Mouse (Mus musculus) cortical plate, adult 2 months (tissue): ENCODE results near the gene Camkmt. TPM values are rescaled to one million over a fixed set of nuclear protein-coding genes. Genes with fewer than 3 reads are reported as not detected.

Source experiments
- H3K27ac ChIP-seq: fragments of 200-500 bp; 2 replicates; pipeline ENCODE4 v1.5.1; 2012; ENCODE audit warnings: low read length, control low read depth, inconsistent platforms; ENCODE audit not compliant: insufficient read depth
- H3K4me1 ChIP-seq: fragments of 200-500 bp; 2 replicates; pipeline ENCODE4 v1.6.1; 2011; ENCODE audit warnings: low read length; ENCODE audit not compliant: control insufficient read depth, insufficient read depth
- H3K4me3 ChIP-seq: fragments of 200-500 bp; 2 replicates; pipeline ENCODE4 v1.5.1; 2011; ENCODE audit warnings: mild to moderate bottlenecking, low read length, control low read depth; ENCODE audit not compliant: insufficient read depth
- CTCF ChIP-seq: fragments of 200-500 bp; IDR thresholded peaks from 2 replicates; pipeline ENCODE4 v1.5.1; 2011; ENCODE audit warnings: mild to moderate bottlenecking, control low read depth, low read length; ENCODE audit not compliant: insufficient read depth; ENCODE audit errors: extremely low read depth
- POLR2A ChIP-seq: fragments of 200-500 bp; IDR thresholded peaks from 2 replicates; pipeline ENCODE4 v1.6.1; 2011; ENCODE audit warnings: mild to moderate bottlenecking, low read length, control low read depth; ENCODE audit not compliant: insufficient read depth; ENCODE audit errors: extremely low read depth
- polyA plus RNA-seq: library from polyadenylated mRNA; depleted of rRNA; stranded (reverse); fragments of >200 nt; gene quantifications from 2 replicates; pipeline ENCODE4 v1.2.3, GENCODE M21; 2012

Camkmt gene
- polyA plus RNA-seq, 1 experiment, result 7.0 TPM

GRCm38 (mm10) chr17:85443036-85443435 is 352.7 kb downstream of the Camkmt start:
- Histone ChIP-seq H3K4me1 (no peaks in the 10 kb centered on the region), H3K4me3 (no peak overlapping the region), H3K27ac (no peak overlapping the region)
- no peak for TF ChIP-seq CTCF

DNA sequence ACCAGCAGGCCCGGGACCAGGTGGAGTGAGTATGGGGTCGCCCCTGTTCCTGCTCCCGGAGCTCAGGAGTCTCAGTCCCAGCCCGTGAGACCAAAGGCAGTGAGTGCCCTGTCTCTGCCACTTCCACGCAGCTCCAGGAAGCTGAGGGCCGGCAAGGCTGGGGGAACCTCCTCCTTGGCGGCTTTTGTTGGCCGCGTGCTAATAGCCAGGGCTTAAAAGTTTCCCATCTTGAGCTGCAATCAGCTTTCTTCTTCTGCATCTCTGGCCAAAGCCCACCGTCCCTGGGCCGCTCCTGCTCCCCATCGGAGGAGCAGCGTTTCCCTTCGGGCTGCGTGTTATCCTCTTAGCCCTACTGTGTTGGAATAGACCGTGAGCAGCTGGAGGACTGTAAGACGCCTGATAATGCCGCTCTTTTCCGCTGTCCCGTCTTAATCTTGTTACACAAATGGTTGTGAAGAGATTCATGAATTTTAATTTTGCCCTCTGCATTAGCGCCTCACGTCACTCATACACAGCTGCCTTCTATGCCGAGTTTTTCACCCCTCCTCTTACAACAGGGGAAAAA is 364.1 kb downstream of the Camkmt start:
- H3K4me3 ChIP-seq, result no peak overlapping the region
- H3K4me1 ChIP-seq, result no peaks in the 10 kb centered on the region
- no peak overlapping the region for H3K27ac ChIP-seq
- TF ChIP-seq POLR2A, result no peak
- TF ChIP-seq CTCF, result no peak

DNA sequence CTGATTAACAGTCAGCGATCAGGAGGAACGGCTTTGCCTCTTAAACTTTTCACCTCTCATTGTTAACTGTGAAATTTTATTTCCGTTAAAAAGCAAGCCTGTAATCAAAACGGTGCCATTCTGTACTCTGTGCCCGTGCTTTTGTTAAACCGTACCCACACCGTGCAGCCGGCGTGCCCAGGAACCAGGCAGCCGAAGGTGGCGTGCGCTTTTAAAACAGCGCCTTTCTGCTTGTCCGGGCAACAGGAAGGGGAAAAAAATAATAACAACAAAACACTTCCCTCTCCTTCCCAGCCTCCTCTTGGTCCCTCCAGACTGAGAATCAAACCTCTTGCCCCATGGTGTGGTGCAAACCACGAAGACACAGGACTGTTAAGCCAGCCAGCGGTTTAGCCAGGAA is 364.7 kb downstream of the Camkmt start:
- Histone ChIP-seq H3K4me1 (no peaks in the 10 kb centered on the region), H3K27ac (no peak overlapping the region), H3K4me3 (no peak overlapping the region)
- no peak for TF ChIP-seq POLR2A
- no peak for TF ChIP-seq CTCF

DNA sequence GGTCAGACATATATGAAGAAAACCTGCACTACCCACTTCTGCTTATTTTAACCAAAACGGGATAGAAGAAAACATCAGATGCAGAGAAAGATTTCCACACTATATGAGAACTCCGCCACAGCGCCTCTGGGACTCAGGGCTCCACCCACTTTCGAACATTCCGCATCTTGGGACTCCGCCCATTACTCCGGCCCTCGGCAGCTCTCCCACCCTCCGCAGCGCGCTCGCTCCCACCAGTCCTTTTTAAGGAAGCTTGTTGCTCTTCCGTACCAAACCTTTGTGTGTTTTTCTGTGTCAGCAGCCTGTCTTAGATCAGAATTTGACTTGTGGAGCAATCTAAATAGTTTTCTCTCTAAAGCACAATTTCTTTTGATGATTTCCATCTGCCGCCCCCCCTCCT is 367.7 kb downstream of the Camkmt start:
- H3K4me1 ChIP-seq, result no peaks in the 10 kb centered on the region
- no peak for TF ChIP-seq POLR2A
- TF ChIP-seq CTCF, result no peak

DNA sequence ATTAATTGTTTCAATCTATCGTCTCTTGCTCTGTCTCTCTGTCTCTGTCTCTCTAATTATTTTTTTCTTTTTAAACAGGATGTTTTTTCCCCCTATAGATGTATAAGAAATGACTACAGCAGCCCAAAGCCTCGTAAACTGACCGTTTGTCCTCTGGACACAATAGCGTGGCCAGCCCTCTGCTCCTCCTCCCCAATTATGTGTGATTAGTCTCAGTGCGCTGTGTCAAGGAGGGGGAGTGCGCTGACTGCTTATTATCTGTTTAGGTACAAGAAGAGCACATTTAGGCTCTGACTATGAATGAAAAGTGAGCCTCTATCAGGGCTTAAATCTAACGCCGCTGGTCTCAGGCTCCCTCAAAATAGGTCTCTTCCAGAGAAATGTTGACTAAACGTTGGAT is 368.2 kb downstream of the Camkmt start:
- no peaks in the 10 kb centered on the region for H3K4me1 ChIP-seq
- H3K27ac ChIP-seq, result no peak overlapping the region
- no peak overlapping the region for H3K4me3 ChIP-seq
- TF ChIP-seq CTCF (no peak), POLR2A (no peak)

More for the DNA sequence above, 367.7 kb downstream of the Camkmt start:
- no peak overlapping the region for H3K27ac ChIP-seq
- no peak overlapping the region for H3K4me3 ChIP-seq

- TF ChIP-seq POLR2A (no peak), CTCF (no peak)
- H3K4me1 ChIP-seq, result no peaks in the 10 kb centered on the region
- no peak overlapping the region for H3K4me3 ChIP-seq
- no peak overlapping the region for H3K27ac ChIP-seq
These were observed 371.2 kb downstream of the Camkmt start for GRCm38 (mm10) chr17:85461577-85461976.

GRCm38 (mm10) chr17:85463497-85464392 is 373.4 kb downstream of the Camkmt start:
- Histone ChIP-seq H3K4me3 (no peak overlapping the region), H3K27ac (no peak overlapping the region), H3K4me1 (no peaks in the 10 kb centered on the region)
- TF ChIP-seq POLR2A (no peak), CTCF (no peak)

GRCm38 (mm10) chr17:85464466-85465411 is 374.4 kb downstream of the Camkmt start:
- Histone ChIP-seq H3K27ac (no peak overlapping the region), H3K4me1 (no peaks in the 10 kb centered on the region), H3K4me3 (no peak overlapping the region)
- TF ChIP-seq CTCF (no peak), POLR2A (no peak)

GRCm38 (mm10) chr17:85469776-85470175 is 379.4 kb downstream of the Camkmt start:
- H3K27ac ChIP-seq, result no peak overlapping the region
- TF ChIP-seq CTCF (no peak), POLR2A (no peak)

DNA sequence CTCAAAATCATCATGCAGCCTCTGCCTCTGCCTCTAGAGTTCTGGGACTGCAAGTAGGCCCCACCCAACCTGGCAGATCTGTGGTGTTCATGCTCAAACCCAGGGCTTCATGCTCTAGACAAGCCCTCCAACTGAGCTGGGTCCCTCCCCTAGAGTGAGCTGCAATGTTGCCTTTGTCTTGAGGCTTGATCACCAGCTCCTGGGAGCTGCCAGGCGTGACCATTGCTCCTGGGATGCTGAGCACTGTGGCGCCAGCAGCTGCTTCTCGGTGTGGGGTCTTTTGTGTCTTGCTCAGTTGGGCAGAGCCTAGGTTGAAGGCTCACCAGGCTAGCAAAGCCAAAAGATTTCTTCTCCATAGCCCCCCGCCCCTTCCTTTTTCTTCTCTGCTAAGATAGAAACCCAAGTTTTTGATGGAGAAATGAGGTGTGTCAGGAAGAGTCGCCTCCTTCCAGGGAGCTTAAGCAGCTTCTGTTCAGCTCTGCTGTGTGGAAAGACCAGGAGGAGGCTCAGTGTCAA is 382.4 kb downstream of the Camkmt start:
- H3K4me1 ChIP-seq, result no peaks in the 10 kb centered on the region
- H3K27ac ChIP-seq, result no peak overlapping the region
- TF ChIP-seq CTCF, result no peak
- TF ChIP-seq POLR2A, result no peak
- H3K4me3 ChIP-seq, result no peak overlapping the region

More at GRCm38 (mm10) chr17:85469776-85470175, 379.4 kb downstream of the Camkmt start:
- no peak overlapping the region for H3K4me3 ChIP-seq
- no peaks in the 10 kb centered on the region for H3K4me1 ChIP-seq
